Mouse (Mus musculus): ENCODE results near the gene Hcn3. TPM values are rescaled to one million over a fixed set of nuclear protein-coding genes. Genes with fewer than 3 reads are reported as not detected.
"Not testable (repeated sequence)": the region's sequence is repeated elsewhere in the genome, so short reads cannot be mapped to it uniquely, and the experiment has no call there.

Hcn3 gene
- polyA plus RNA-seq, 1 experiment from 2014 or later: 17.1 TPM

GRCm38 (mm10) chr3:89177242-89178106 lies 17.5 kb upstream of the Hcn3 start, which contains the start of gene Scamp3:
TSS of gene Scamp3 (plus strand) at chr3:89177473.
- peak within 1 kb of the TSS; percentile 73 for H3K9ac ChIP-seq (replicated peaks)
- peak; percentile 94 for ATAC-seq (ENCODE audit: low FRiP score, low read depth)
- under 1% methylated on average over 43 of the region's 43 CpGs for WGBS
- no peaks in the 10 kb centered on the region for H3K9me3 ChIP-seq
- H3K4me3 ChIP-seq: peak within 1 kb of the TSS; percentile 66
- H3K4me1 ChIP-seq: peaks cover 15% of the 10 kb centered on the region
- H3K27ac ChIP-seq (replicated peaks): peak within 1 kb of the TSS; percentile 72
- peaks cover 79% of the 10 kb centered on the region for H3K36me3 ChIP-seq
- H3K27me3 ChIP-seq: no peaks in the 10 kb centered on the region
- H3K4me2 ChIP-seq (replicated peaks): peak within 1 kb of the TSS; percentile 77

- Histone ChIP-seq H3K27ac (replicated peaks) (no peak overlapping the region), H3K27me3 (no peaks in the 10 kb centered on the region), H3K4me1 (peaks cover 14% of the 10 kb centered on the region), H3K4me3 (no peak overlapping the region), H3K9ac (replicated peaks) (no peak overlapping the region), H3K9me3 (no peaks in the 10 kb centered on the region), H3K36me3 (peaks cover 79% of the 10 kb centered on the region), H3K4me2 (replicated peaks) (no peak overlapping the region; the same call in 1 of the 2 replicates)
- WGBS: 85% methylated on average over 7 of the region's 7 CpGs
- ATAC-seq (ENCODE audit: low FRiP score, low read depth): 0 out of 2 replicates have a peak, but pooled peaks have one; percentile 6
These were observed 16.4 kb upstream of the Hcn3 start for GRCm38 (mm10) chr3:89176421-89176820.

- no peak for ATAC-seq (ENCODE audit: low FRiP score, low read depth)
- Histone ChIP-seq H3K27me3 (no peaks in the 10 kb centered on the region), H3K9me3 (no peaks in the 10 kb centered on the region), H3K36me3 (peaks cover 78% of the 10 kb centered on the region), H3K4me1 (peaks cover 14% of the 10 kb centered on the region), H3K27ac (replicated peaks) (no peak overlapping the region), H3K4me2 (replicated peaks) (no peak overlapping the region), H3K4me3 (no peak overlapping the region), H3K9ac (replicated peaks) (no peak overlapping the region)
- 93% methylated on average over 10 of the region's 10 CpGs for WGBS
These were observed 15.5 kb upstream of the Hcn3 start for GRCm38 (mm10) chr3:89175544-89175943.

- H3K9me3 ChIP-seq: no peaks in the 10 kb centered on the region
- H3K27me3 ChIP-seq: no peaks in the 10 kb centered on the region
- peaks cover 14% of the 10 kb centered on the region for H3K4me1 ChIP-seq
- H3K36me3 ChIP-seq: peaks cover 78% of the 10 kb centered on the region
- ATAC-seq (ENCODE audit: low FRiP score, low read depth): no peak
- H3K9ac ChIP-seq (replicated peaks): no peak overlapping the region
- H3K4me2 ChIP-seq (replicated peaks): no peak overlapping the region
- 92% methylated on average over 11 of the region's 11 CpGs for WGBS
- no peak overlapping the region for H3K4me3 ChIP-seq
- no peak overlapping the region for H3K27ac ChIP-seq (replicated peaks)
These were observed 14.8 kb upstream of the Hcn3 start for GRCm38 (mm10) chr3:89174844-89175243.

GRCm38 (mm10) chr3:89166945-89167344 lies 6.9 kb upstream of the Hcn3 start:
- H3K9ac ChIP-seq (replicated peaks): 0 out of 2 replicates have a peak overlapping the region, but pooled peaks have one; percentile 15
- H3K36me3 ChIP-seq: peaks cover 52% of the 10 kb centered on the region
- ATAC-seq (ENCODE audit: low FRiP score, low read depth): no peak
- H3K9me3 ChIP-seq: no peaks in the 10 kb centered on the region
- WGBS: 93% methylated on average over 19 of the region's 19 CpGs
- no peaks in the 10 kb centered on the region for H3K27me3 ChIP-seq
- no peak overlapping the region for H3K27ac ChIP-seq (replicated peaks)
- peaks cover 25% of the 10 kb centered on the region for H3K4me1 ChIP-seq
- no peak overlapping the region for H3K4me3 ChIP-seq
- H3K4me2 ChIP-seq (replicated peaks): no peak overlapping the region

- 28% methylated on average over 12 of the region's 12 CpGs for WGBS
- H3K36me3 ChIP-seq: peaks cover 38% of the 10 kb centered on the region
These were observed 5.4 kb upstream of the Hcn3 start for GRCm38 (mm10) chr3:89165268-89165870.

GRCm38 (mm10) chr3:89164506-89165267 lies 4.7 kb upstream of the Hcn3 start, which contains the start of gene Clk2:
TSS of gene Clk2 (plus strand) at chr3:89164795.
- WGBS: under 1% methylated on average over 79 of the region's 79 CpGs
- H3K27ac ChIP-seq (replicated peaks): peak within 1 kb of the TSS; percentile 95
- no peaks in the 10 kb centered on the region for H3K27me3 ChIP-seq
- peak within 1 kb of the TSS; percentile 94 for H3K9ac ChIP-seq (replicated peaks)
- ATAC-seq (ENCODE audit: low FRiP score, low read depth): peak; percentile 96
- peak within 1 kb of the TSS; percentile 68 for H3K4me2 ChIP-seq (replicated peaks)
- peak within 1 kb of the TSS; percentile 95 for H3K4me3 ChIP-seq
- H3K4me1 ChIP-seq: peaks cover 31% of the 10 kb centered on the region
- H3K9me3 ChIP-seq: no peaks in the 10 kb centered on the region
- H3K36me3 ChIP-seq: peaks cover 31% of the 10 kb centered on the region

More at GRCm38 (mm10) chr3:89165268-89165870, 5.4 kb upstream of the Hcn3 start:
- no peak for ATAC-seq (ENCODE audit: low FRiP score, low read depth)
- H3K4me2 ChIP-seq (replicated peaks): peak overlapping the region; percentile 68
- no peaks in the 10 kb centered on the region for H3K27me3 ChIP-seq
- peaks cover 25% of the 10 kb centered on the region for H3K4me1 ChIP-seq
- peak overlapping the region; percentile 94 for H3K9ac ChIP-seq (replicated peaks)
- H3K4me3 ChIP-seq: peak overlapping the region; percentile 95
- H3K27ac ChIP-seq (replicated peaks): peak overlapping the region; percentile 95
- H3K9me3 ChIP-seq: no peaks in the 10 kb centered on the region

GRCm38 (mm10) chr3:89163643-89164245 lies 3.7 kb upstream of the Hcn3 start:
- Histone ChIP-seq H3K9me3 (no peaks in the 10 kb centered on the region), H3K27ac (replicated peaks) (peak overlapping the region; percentile 95; the same call in 1 of the 2 replicates), H3K4me1 (peaks cover 41% of the 10 kb centered on the region), H3K4me2 (replicated peaks) (peak overlapping the region; percentile 68), H3K4me3 (peak overlapping the region; percentile 95), H3K36me3 (peaks cover 22% of the 10 kb centered on the region), H3K27me3 (peaks cover 5% of the 10 kb centered on the region), H3K9ac (replicated peaks) (peak overlapping the region; percentile 94)
- WGBS: 73% methylated on average over 5 of the region's 5 CpGs
- ATAC-seq (ENCODE audit: low FRiP score, low read depth): no peak

GRCm38 (mm10) chr3:89163123-89163522 lies 3.1 kb upstream of the Hcn3 start:
- Histone ChIP-seq H3K9me3 (no peaks in the 10 kb centered on the region), H3K9ac (replicated peaks) (no peak overlapping the region), H3K27me3 (peaks cover 8% of the 10 kb centered on the region), H3K27ac (replicated peaks) (no peak overlapping the region), H3K4me2 (replicated peaks) (no peak overlapping the region), H3K4me1 (peaks cover 46% of the 10 kb centered on the region), H3K4me3 (no peak overlapping the region), H3K36me3 (peaks cover 15% of the 10 kb centered on the region)
- 91% methylated on average over 1 of the region's 1 CpGs for WGBS
- no peak for ATAC-seq (ENCODE audit: low FRiP score, low read depth)

GRCm38 (mm10) chr3:89161786-89162185 lies 1.8 kb upstream of the Hcn3 start:
- Histone ChIP-seq H3K4me3 (no peak overlapping the region), H3K4me2 (replicated peaks) (no peak overlapping the region), H3K27me3 (peaks cover 8% of the 10 kb centered on the region), H3K4me1 (peaks cover 48% of the 10 kb centered on the region), H3K9me3 (no peaks in the 10 kb centered on the region), H3K9ac (replicated peaks) (no peak overlapping the region), H3K27ac (replicated peaks) (no peak overlapping the region), H3K36me3 (peaks cover 4% of the 10 kb centered on the region; the same call in 1 of the 2 replicates)
- ATAC-seq (ENCODE audit: low FRiP score, low read depth): no peak
- WGBS: 81% methylated on average over 4 of the region's 4 CpGs

- H3K4me1 ChIP-seq: peaks cover 46% of the 10 kb centered on the region
- not testable (repeated sequence) for H3K4me3 ChIP-seq; H3K9ac ChIP-seq (replicated peaks); ATAC-seq (ENCODE audit: low FRiP score, low read depth); H3K4me2 ChIP-seq (replicated peaks); H3K36me3 ChIP-seq; H3K9me3 ChIP-seq; H3K27ac ChIP-seq (replicated peaks); H3K27me3 ChIP-seq
These were observed 1.2 kb upstream of the Hcn3 start for GRCm38 (mm10) chr3:89161207-89161606.
